Mouse (Mus musculus) retina, embryonic 14.5 days (tissue): ENCODE measurements at regions not wholly inside any gene's neighbourhood (a gene's known extent, or its start where the extent isn't known, plus 50 kb on each side); places are given as distances from the start of the nearest gene placed in this dataset.

Experiments used
- DNase-seq: peaks from one replicate; pipeline ENCODE4 v3.0.0-alpha.2; 2015; ENCODE audit warnings: low spot score

- DNase-seq: no peak
Measured at GRCm38 (mm10) chr11:7010858-7011257, 52.4 kb upstream of the Adcy1 start.

GRCm38 (mm10) chr11:6999329-6999728 lies 64.0 kb upstream of the Adcy1 start:
- DNase-seq: no peak

GRCm38 (mm10) chr11:6998810-6999209 lies 64.5 kb upstream of the Adcy1 start:
- DNase-seq: no peak

GRCm38 (mm10) chr11:6997508-6997907 lies 65.8 kb upstream of the Adcy1 start:
- no peak for DNase-seq

- DNase-seq: no peak
Measured at GRCm38 (mm10) chr11:6993731-6994130, 69.6 kb upstream of the Adcy1 start.

GRCm38 (mm10) chr11:6991626-6992025 lies 71.7 kb upstream of the Adcy1 start:
- DNase-seq: no peak

GRCm38 (mm10) chr11:6990711-6991110 lies 72.6 kb upstream of the Adcy1 start:
- DNase-seq: peak; percentile 17

- DNase-seq: no peak
Measured at GRCm38 (mm10) chr11:6988884-6989824, 74.1 kb upstream of the Adcy1 start.

- no peak for DNase-seq
Measured at GRCm38 (mm10) chr11:6987995-6988394, 75.3 kb upstream of the Adcy1 start.

- no peak for DNase-seq
Measured at GRCm38 (mm10) chr11:6987105-6987504, 76.2 kb upstream of the Adcy1 start.

- no peak for DNase-seq
Measured at GRCm38 (mm10) chr11:6982076-6982475, 81.2 kb upstream of the Adcy1 start.

- no peak for DNase-seq
Measured at GRCm38 (mm10) chr11:6979656-6980055, 83.6 kb upstream of the Adcy1 start.

- peak; percentile 4 for DNase-seq
Measured at GRCm38 (mm10) chr11:6969196-6969595, 94.1 kb upstream of the Adcy1 start.

GRCm38 (mm10) chr11:6966968-6967367 lies 96.3 kb upstream of the Adcy1 start:
- DNase-seq: no peak

GRCm38 (mm10) chr11:6964524-6964923 lies 98.8 kb upstream of the Adcy1 start:
- no peak for DNase-seq

GRCm38 (mm10) chr11:6963600-6963999 lies 99.7 kb upstream of the Adcy1 start:
- no peak for DNase-seq

- DNase-seq: no peak
Measured at GRCm38 (mm10) chr11:6962786-6963575, 100.3 kb upstream of the Adcy1 start.

GRCm38 (mm10) chr11:6962322-6962721 lies 101.0 kb upstream of the Adcy1 start:
- DNase-seq: no peak

GRCm38 (mm10) chr11:6952787-6953186 lies 110.5 kb upstream of the Adcy1 start:
- no peak for DNase-seq

- no peak for DNase-seq
Measured at GRCm38 (mm10) chr11:6951361-6951760, 111.9 kb upstream of the Adcy1 start.

- no peak for DNase-seq
Measured at GRCm38 (mm10) chr11:6949051-6949450, 111.6 kb upstream of the Gm11983 start.

- no peak for DNase-seq
Measured at GRCm38 (mm10) chr11:6934157-6934556, 96.7 kb upstream of the Gm11983 start.

GRCm38 (mm10) chr11:6926036-6926435 lies 88.6 kb upstream of the Gm11983 start:
- peak; percentile 52 for DNase-seq
